Mouse (Mus musculus) MEL (cell line): ENCODE data around the gene Gm10642. TPM values are rescaled to one million over a fixed set of nuclear protein-coding genes. Genes with fewer than 3 reads are reported as not detected.

Experiments
- DNase-seq: peaks from one replicate; pipeline ENCODE4 v3.0.0; 2011; ENCODE audit warnings: low read depth, low spot score
- H3K27ac ChIP-seq: 2 replicates; pipeline ENCODE4 v1.5.1; 2012; ENCODE audit warnings: low read depth, mild to moderate bottlenecking, control low read depth, low read length, moderate library complexity; ENCODE audit not compliant: control insufficient read depth
- H3K27me3 ChIP-seq, 2 experiments: fragments of 150-350 bp in 1 of 2; sonication (generic) in 1 of 2; 2 replicates each; pipeline ENCODE4 v1.6.1; 2012; ENCODE audit warnings: low read length in 2 of 2, mild to moderate bottlenecking in 2 of 2, improper control_type of control experiment in 1 of 2, moderate library complexity in 1 of 2; ENCODE audit not compliant: insufficient read depth in 2 of 2, control insufficient read depth in 1 of 2
- H3K36me3 ChIP-seq, 2 experiments: 2 replicates each; pipeline ENCODE4 v1.6.1; 2012 to 2014; ENCODE audit warnings: low read length in 2 of 2, improper control_type of control experiment in 1 of 2, inconsistent platforms in 1 of 2, mild to moderate bottlenecking in 1 of 2; ENCODE audit not compliant: insufficient read depth in 2 of 2, control insufficient read depth in 1 of 2
- H3K4me1 ChIP-seq, 2 experiments: fragments of 150-350 bp in 1 of 2; sonication (generic) in 1 of 2; 2 replicates each; pipeline ENCODE4 v1.6.1; 2012; ENCODE audit warnings: low read length in 2 of 2, improper control_type of control experiment in 1 of 2, mild to moderate bottlenecking in 1 of 2; ENCODE audit not compliant: insufficient read depth in 2 of 2, control insufficient read depth in 1 of 2
- H3K4me3 ChIP-seq, 2 experiments: fragments of 150-350 bp in 1 of 2; sonication (generic) in 1 of 2; 2 replicates each; pipeline ENCODE4 v1.5.1; 2012; ENCODE audit warnings: low read depth in 2 of 2, low read length in 2 of 2, mild to moderate bottlenecking in 2 of 2, moderate library complexity in 2 of 2, control low read depth in 1 of 2, improper control_type of control experiment in 1 of 2; ENCODE audit not compliant: control insufficient read depth in 1 of 2, insufficient read depth in 1 of 2
- H3K79me2 ChIP-seq: 2 replicates; pipeline ENCODE4 v1.6.1; 2012; ENCODE audit warnings: mild to moderate bottlenecking, low read length, moderate library complexity; ENCODE audit not compliant: control insufficient read depth, poor library complexity, insufficient read depth
- H3K9ac ChIP-seq: 2 replicates; pipeline ENCODE4 v1.6.1; 2012; ENCODE audit warnings: low read depth, mild to moderate bottlenecking, control low read depth, low read length, moderate library complexity; ENCODE audit not compliant: control insufficient read depth, poor library complexity, severe bottlenecking
- H3K9me3 ChIP-seq: fragments of 150-350 bp; sonication (generic); replicated peaks from 2 replicates; pipeline ENCODE4 v1.6.1; 2012; ENCODE audit warnings: mild to moderate bottlenecking, low read length, improper control_type of control experiment, moderate library complexity; ENCODE audit not compliant: insufficient read depth
- BHLHE40 ChIP-seq: IDR thresholded peaks from 2 replicates; pipeline ENCODE4 v1.6.1; 2012; ENCODE audit warnings: low read depth, mild to moderate bottlenecking, inconsistent platforms, low read length, improper control_type of control experiment, borderline replicate concordance
- CHD1 ChIP-seq: IDR thresholded peaks from 2 replicates; pipeline ENCODE4 v1.6.1; 2012; ENCODE audit warnings: low read depth, mild to moderate bottlenecking, inconsistent platforms, low read length, improper control_type of control experiment
- CHD2 ChIP-seq: IDR thresholded peaks from 2 replicates; pipeline ENCODE4 v1.6.1; 2011; ENCODE audit warnings: low read length, improper control_type of control experiment
- CTCF ChIP-seq, 3 experiments: IDR thresholded peaks in 2 of 3; conservative IDR thresholded peaks in 1 of 3; 2 replicates each; pipeline ENCODE4 v1.5.1; 2011 to 2012; ENCODE audit warnings: low read length in 3 of 3, low read depth in 2 of 3, mild to moderate bottlenecking in 2 of 3, improper control_type of control experiment in 1 of 3, inconsistent platforms in 1 of 3, mixed read lengths in 1 of 3, moderate library complexity in 1 of 3; ENCODE audit not compliant: control insufficient read depth in 1 of 3, insufficient read depth in 1 of 3, poor library complexity in 1 of 3, severe bottlenecking in 1 of 3
- ELF1 ChIP-seq: IDR thresholded peaks from 2 replicates; pipeline ENCODE4 v1.6.1; 2014; ENCODE audit warnings: low read depth, mild to moderate bottlenecking, inconsistent platforms, low read length, improper control_type of control experiment, moderate library complexity
- EP300 ChIP-seq, 2 experiments: IDR thresholded peaks; 2 replicates each; pipeline ENCODE4 v1.6.1; 2011; ENCODE audit warnings: improper control_type of control experiment in 2 of 2, low read length in 2 of 2, low read depth in 1 of 2, mild to moderate bottlenecking in 1 of 2
- ETS1 ChIP-seq: IDR thresholded peaks from 2 replicates; pipeline ENCODE4 v1.6.1; 2012; ENCODE audit warnings: low read depth, mild to moderate bottlenecking, inconsistent platforms, low read length, improper control_type of control experiment, moderate library complexity
- GABPA ChIP-seq: IDR thresholded peaks from 2 replicates; pipeline ENCODE4 v1.6.1; 2012; ENCODE audit warnings: low read depth, mild to moderate bottlenecking, inconsistent platforms, low read length, improper control_type of control experiment, moderate library complexity
- GATA1 ChIP-seq: IDR thresholded peaks from 2 replicates; pipeline ENCODE4 v1.6.1; 2011; ENCODE audit warnings: low read depth, low read length, improper control_type of control experiment
- HCFC1 ChIP-seq: IDR thresholded peaks from 2 replicates; pipeline ENCODE4 v1.6.1; 2012; ENCODE audit warnings: low read depth, mild to moderate bottlenecking, inconsistent platforms, low read length, improper control_type of control experiment, moderate library complexity
- KAT2A ChIP-seq: conservative IDR thresholded peaks from 2 replicates; pipeline ENCODE4 v1.6.1; 2012; ENCODE audit warnings: low read depth, low read length, improper control_type of control experiment, inconsistent platforms
- MAFK ChIP-seq: IDR thresholded peaks from 2 replicates; pipeline ENCODE4 v1.6.1; 2011; ENCODE audit warnings: low read depth, mild to moderate bottlenecking, low read length, improper control_type of control experiment, borderline replicate concordance
- MAX ChIP-seq: IDR thresholded peaks from 2 replicates; pipeline ENCODE4 v1.6.1; 2011; ENCODE audit warnings: low read length, improper control_type of control experiment
- MAZ ChIP-seq: IDR thresholded peaks from 2 replicates; pipeline ENCODE4 v1.6.1; 2012; ENCODE audit warnings: low read depth, mild to moderate bottlenecking, inconsistent platforms, low read length, improper control_type of control experiment
- MEF2A ChIP-seq: IDR thresholded peaks from 2 replicates; pipeline ENCODE4 v1.6.1; 2014; ENCODE audit warnings: low read depth, mild to moderate bottlenecking, inconsistent platforms, low read length, improper control_type of control experiment; ENCODE audit not compliant: poor library complexity, insufficient replicate concordance, severe bottlenecking; ENCODE audit errors: extremely low read depth
- MXI1 ChIP-seq: IDR thresholded peaks from 2 replicates; pipeline ENCODE4 v1.6.1; 2011; ENCODE audit warnings: mild to moderate bottlenecking, low read depth, low read length, improper control_type of control experiment
- MYB ChIP-seq: IDR thresholded peaks from 2 replicates; pipeline ENCODE4 v1.6.1; 2011; ENCODE audit warnings: mild to moderate bottlenecking, low read depth, low read length, improper control_type of control experiment
- MYC ChIP-seq: IDR thresholded peaks from 2 replicates; pipeline ENCODE4 v1.6.1; 2011; ENCODE audit warnings: low read depth, mild to moderate bottlenecking, low read length, improper control_type of control experiment, moderate library complexity
- NELFE ChIP-seq: IDR thresholded peaks from 2 replicates; pipeline ENCODE4 v1.6.1; 2011; ENCODE audit warnings: low read depth, low read length, improper control_type of control experiment
- NRF1 ChIP-seq: IDR thresholded peaks from 2 replicates; pipeline ENCODE4 v1.6.1; 2014; ENCODE audit warnings: low read depth, mild to moderate bottlenecking, inconsistent platforms, low read length, improper control_type of control experiment, moderate library complexity; ENCODE audit not compliant: poor library complexity, insufficient read depth, severe bottlenecking
- POLR2A ChIP-seq, 2 experiments: IDR thresholded peaks; 2 replicates each; pipeline ENCODE4 v1.6.1; 2011 to 2012; ENCODE audit warnings: low read length in 2 of 2, mild to moderate bottlenecking in 2 of 2, control low read depth in 1 of 2, improper control_type of control experiment in 1 of 2, low read depth in 1 of 2, moderate library complexity in 1 of 2; ENCODE audit not compliant: control insufficient read depth in 1 of 2, insufficient read depth in 1 of 2, poor library complexity in 1 of 2
- POLR2AphosphoS2 ChIP-seq: IDR thresholded peaks from 2 replicates; pipeline ENCODE4 v1.6.1; 2011; ENCODE audit warnings: low read length, improper control_type of control experiment
- POLR2AphosphoS5 ChIP-seq: IDR thresholded peaks from 2 replicates; pipeline ENCODE4 v1.6.1; 2012; ENCODE audit warnings: low read depth, borderline replicate concordance, mild to moderate bottlenecking, inconsistent platforms, low read length, moderate library complexity, mixed read lengths
- RAD21 ChIP-seq: IDR thresholded peaks from 2 replicates; pipeline ENCODE4 v1.6.1; 2011; ENCODE audit warnings: mild to moderate bottlenecking, low read depth, low read length, improper control_type of control experiment
- RCOR1 ChIP-seq: IDR thresholded peaks from 2 replicates; pipeline ENCODE4 v1.6.1; 2012; ENCODE audit warnings: low read depth, mild to moderate bottlenecking, inconsistent platforms, low read length, improper control_type of control experiment
- SIN3A ChIP-seq: IDR thresholded peaks from 2 replicates; pipeline ENCODE4 v1.6.1; 2012; ENCODE audit warnings: low read length, improper control_type of control experiment, inconsistent platforms
- SMC3 ChIP-seq: IDR thresholded peaks from 2 replicates; pipeline ENCODE4 v1.6.1; 2011; ENCODE audit warnings: low read depth, low read length, improper control_type of control experiment
- TAL1 ChIP-seq: IDR thresholded peaks from 2 replicates; pipeline ENCODE4 v1.6.1; 2012; ENCODE audit warnings: mild to moderate bottlenecking, inconsistent platforms, low read length, moderate library complexity, mixed read lengths
- TBP ChIP-seq: IDR thresholded peaks from 2 replicates; pipeline ENCODE4 v1.8.0; 2011; ENCODE audit warnings: low read depth, low read length, improper control_type of control experiment
- TCF12 ChIP-seq: IDR thresholded peaks from 2 replicates; pipeline ENCODE4 v1.6.1; 2014; ENCODE audit warnings: low read depth, mild to moderate bottlenecking, inconsistent platforms, low read length, improper control_type of control experiment, moderate library complexity
- UBTF ChIP-seq: IDR thresholded peaks from 2 replicates; pipeline ENCODE4 v1.6.1; 2012; ENCODE audit warnings: low read depth, mild to moderate bottlenecking, inconsistent platforms, low read length, improper control_type of control experiment, moderate library complexity, borderline replicate concordance; ENCODE audit not compliant: insufficient read depth
- USF1 ChIP-seq: IDR thresholded peaks from 2 replicates; pipeline ENCODE4 v1.6.1; 2014; ENCODE audit warnings: low read depth, mild to moderate bottlenecking, inconsistent platforms, low read length, improper control_type of control experiment, moderate library complexity
- USF2 ChIP-seq, 2 experiments: IDR thresholded peaks; 2 replicates each; pipeline ENCODE4 v1.6.1; 2011 to 2012; ENCODE audit warnings: improper control_type of control experiment in 2 of 2, low read length in 2 of 2, borderline replicate concordance in 1 of 2, inconsistent platforms in 1 of 2, low read depth in 1 of 2, mild to moderate bottlenecking in 1 of 2; ENCODE audit not compliant: insufficient read depth in 1 of 2
- ZC3H11A ChIP-seq: IDR thresholded peaks from 2 replicates; pipeline ENCODE4 v1.6.1; 2012; ENCODE audit warnings: low read depth, mild to moderate bottlenecking, inconsistent platforms, low read length, improper control_type of control experiment
- ZKSCAN1 ChIP-seq: IDR thresholded peaks from 2 replicates; pipeline ENCODE4 v1.6.1; 2012; ENCODE audit warnings: low read depth, mild to moderate bottlenecking, inconsistent platforms, low read length, improper control_type of control experiment, moderate library complexity
- ZMIZ1 ChIP-seq: IDR thresholded peaks from 2 replicates; pipeline ENCODE4 v1.6.1; 2012; ENCODE audit warnings: low read depth, mild to moderate bottlenecking, inconsistent platforms, low read length, improper control_type of control experiment, moderate library complexity
- ZNF384 ChIP-seq: IDR thresholded peaks from 2 replicates; pipeline ENCODE4 v1.6.1; 2012; ENCODE audit warnings: low read depth, mild to moderate bottlenecking, inconsistent platforms, low read length, improper control_type of control experiment
- polyA plus RNA-seq, 2 experiments: library from polyadenylated mRNA; stranded (reverse) in 1 of 2; unstranded in 1 of 2; fragments of >175 nt in 1 of 2; fragments of >200 nt in 1 of 2; gene quantifications; 2 replicates each; pipeline versions ENCODE4 v1.2.1 to v1.2.4; 2012; ENCODE audit warnings: low replicate concordance in 2 of 2, low read depth in 1 of 2; ENCODE audit not compliant: insufficient read length in 2 of 2, insufficient read depth in 1 of 2, missing spikeins in 1 of 2
- total RNA-seq: library from RNA; depleted of rRNA; stranded (reverse); fragments of 300-350 nt; gene quantifications from 2 replicates; pipeline ENCODE4 v1.2.3, GENCODE M21; 2012

Gm10642 gene
- total and polyA plus RNA-seq, 3 experiments: 1.3 TPM; not detected in 1

GRCm38 (mm10) chr9:70678682-70679131, 22.7 kb downstream of the Gm10642 start, which contains the start of gene Adam10:
Adam10 (plus strand) TSS chr9:70678997.
- H3K27ac ChIP-seq: peak within 1 kb of the TSS; percentile 86
- peak within 1 kb of the TSS; percentile 98 for H3K9ac ChIP-seq
- no peaks in the 10 kb centered on the region for H3K9me3 ChIP-seq
- peaks cover 2 to 38% of the 10 kb centered on the region in 2 experiments for H3K36me3 ChIP-seq
- peaks cover 14 to 26% of the 10 kb centered on the region in 2 experiments for H3K4me1 ChIP-seq
- peaks cover 40% of the 10 kb centered on the region for H3K79me2 ChIP-seq
- peak; percentile 98 for DNase-seq
- H3K27me3 ChIP-seq: no peaks in the 10 kb centered on the region
- H3K4me3 ChIP-seq: peak within 1 kb of the TSS; percentile 96 to 99
- TF ChIP-seq GABPA: no peak
- TF ChIP-seq CTCF (IDR thresholded peaks at IDR 0.05 in 2 of 3, conservative IDR thresholded peaks at IDR 0.05 in 1 of 3; ENCODE audit: control insufficient read depth in 1 of 3, insufficient read depth in 1 of 3, low read depth in 2 of 3, low read length in 3 of 3, poor library complexity in 1 of 3, severe bottlenecking in 1 of 3): no peak
- 0 out of 2 replicates have a peak, but pooled peaks have one; percentile 31 for TF ChIP-seq MXI1
- TF ChIP-seq POLR2AphosphoS2: peak; percentile 65; the same call in 1 of the 2 replicates
- no peak for TF ChIP-seq SMC3
- peak; percentile 75; the same call in 1 of the 2 replicates for TF ChIP-seq TCF12
- TF ChIP-seq ZMIZ1: peak; percentile 83; the same call in 1 of the 2 replicates
- peak; percentile 62; the same call in 1 of the 2 replicates for TF ChIP-seq UBTF
- no peak for TF ChIP-seq RCOR1
- no peak for TF ChIP-seq CHD2
- TF ChIP-seq ZNF384: no peak
- TF ChIP-seq EP300 (IDR thresholded peaks at IDR 0.05; ENCODE audit: low read depth in 1 of 2, low read length in 2 of 2): peak in 1 of 2 experiments; percentile 15; a peak in 2 of 4 replicates
- no peak for TF ChIP-seq MYC
- TF ChIP-seq CHD1: no peak
- peak; percentile 69; the same call in 1 of the 2 replicates for TF ChIP-seq HCFC1
- no peak for TF ChIP-seq TAL1
- no peak for TF ChIP-seq ETS1
- TF ChIP-seq KAT2A: no peak
- no peak; the same call in 1 of the 2 replicates for TF ChIP-seq MEF2A
- no peak for TF ChIP-seq POLR2AphosphoS5
- TF ChIP-seq BHLHE40: no peak
- TF ChIP-seq MYB: no peak
- no peak for TF ChIP-seq ZC3H11A
- peak; percentile 84 for TF ChIP-seq NELFE
- TF ChIP-seq RAD21: no peak
- peak; percentile 83 for TF ChIP-seq MAX
- peak; percentile 55; the same call in 1 of the 2 replicates for TF ChIP-seq SIN3A
- TF ChIP-seq MAFK: no peak
- peak; percentile 89 for TF ChIP-seq MAZ
- TF ChIP-seq POLR2A (IDR thresholded peaks at IDR 0.05; ENCODE audit: control insufficient read depth in 1 of 2, insufficient read depth in 1 of 2, low read depth in 1 of 2, low read length in 2 of 2, poor library complexity in 1 of 2): peak; percentile 90 to 94
- TF ChIP-seq USF2 (IDR thresholded peaks at IDR 0.05; ENCODE audit: borderline replicate concordance in 1 of 2, insufficient read depth in 1 of 2, low read depth in 1 of 2, low read length in 2 of 2): peak; percentile 46 to 92; a peak in 3 of 4 replicates
- TF ChIP-seq NRF1: peak; percentile 89
- TF ChIP-seq USF1: peak; percentile 100
- no peak for TF ChIP-seq GATA1
- TF ChIP-seq ELF1: peak; percentile 77
- TF ChIP-seq ZKSCAN1: no peak
- TF ChIP-seq TBP: no peak
